Mouse (Mus musculus): ENCODE data around the gene Mrpl42. TPM values are rescaled to one million over a fixed set of nuclear protein-coding genes. Genes with fewer than 3 reads are reported as not detected.

The Mrpl42 gene
- total RNA-seq, 2 experiments from 2014 or later, result 115 to 120 TPM

DNA sequence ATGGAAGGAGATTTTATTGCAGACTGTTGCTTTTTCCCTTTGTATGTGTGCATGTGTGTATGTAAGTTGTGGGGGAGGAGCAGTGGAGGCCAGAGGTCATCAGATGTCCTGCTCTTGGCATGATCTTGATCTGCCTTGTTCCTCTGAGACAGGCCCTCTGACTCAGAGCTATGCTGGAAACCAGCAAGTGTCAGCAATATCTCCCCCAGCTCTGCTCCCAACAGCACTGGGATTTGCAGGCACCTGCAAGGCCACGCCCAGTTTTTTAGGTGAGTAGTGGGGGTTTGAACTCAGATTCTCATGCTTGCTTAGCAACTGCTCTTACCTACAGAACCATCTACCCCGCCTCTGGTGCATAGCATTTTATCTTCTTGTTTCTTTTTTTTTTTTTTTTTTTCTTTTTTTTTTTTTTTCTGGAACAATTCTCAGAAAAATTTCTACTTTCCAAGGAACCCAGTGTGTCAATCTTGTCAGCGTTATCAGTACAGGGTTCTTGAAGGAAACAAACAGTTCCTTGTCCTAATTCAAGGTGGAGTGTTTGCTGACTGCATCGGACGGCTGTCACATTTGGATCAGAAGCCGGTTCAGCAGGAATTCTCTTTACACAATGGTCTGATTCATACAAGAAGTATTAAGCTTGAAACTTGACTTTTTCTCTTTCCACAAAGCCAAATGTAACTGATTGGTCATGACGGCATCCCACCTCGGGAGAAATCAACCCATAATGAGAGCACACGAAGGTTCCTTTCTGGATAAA, 43.5 kb downstream of the Mrpl42 start:
- peak; percentile 13 to 17 for DNase-seq

DNA sequence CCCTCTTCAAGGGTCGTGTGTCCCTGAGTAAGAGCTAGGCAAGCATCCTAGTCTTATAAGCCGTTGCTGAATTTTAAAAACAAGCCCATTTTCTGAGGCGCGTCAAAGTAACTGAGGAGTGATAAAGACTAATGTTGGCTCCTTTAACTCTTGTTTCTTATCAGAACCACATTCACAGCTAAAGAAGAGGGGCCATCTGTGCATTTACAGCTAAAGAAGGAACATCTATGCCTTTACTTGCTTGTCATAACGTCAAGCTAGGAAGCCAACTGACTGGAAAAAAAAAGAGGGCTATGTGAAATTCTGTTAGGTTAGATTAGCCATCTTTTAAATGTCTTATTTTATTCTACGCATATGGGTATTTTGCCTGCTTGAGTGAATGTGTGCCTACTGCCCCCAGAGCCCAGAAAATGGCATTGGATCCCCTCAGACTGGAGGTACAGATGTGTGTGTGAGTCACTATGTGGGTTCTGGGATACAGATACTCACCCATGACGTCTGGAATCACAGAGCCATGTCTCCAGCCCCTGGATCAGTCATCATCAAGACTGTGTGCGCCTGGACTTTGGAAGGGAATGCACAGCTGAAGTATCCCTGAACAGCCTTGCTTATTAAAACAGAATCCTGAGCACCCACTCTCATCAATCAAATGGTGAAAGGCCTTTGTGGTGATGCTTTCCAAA, 44.2 kb downstream of the Mrpl42 start:
- no peak for DNase-seq

DNA sequence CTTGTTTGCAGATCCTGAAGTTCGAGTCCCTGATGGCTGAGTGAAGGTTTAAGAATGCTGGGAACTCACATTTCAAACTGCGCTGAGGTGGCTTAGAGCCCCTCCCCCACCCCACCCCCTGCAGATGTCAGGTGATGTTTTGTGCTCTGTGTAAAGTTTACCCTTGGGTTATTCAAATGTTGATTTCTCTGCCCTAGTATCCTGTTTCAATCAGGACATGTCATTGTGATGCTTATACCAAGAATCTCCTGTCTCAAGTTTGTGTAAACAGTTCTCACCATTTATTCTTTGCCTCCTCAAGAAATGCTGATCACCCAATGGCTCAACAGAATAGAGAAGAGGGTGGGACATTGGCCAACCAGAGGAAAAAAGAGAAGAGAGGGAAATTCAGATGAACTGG, 45.6 kb downstream of the Mrpl42 start:
- no peak for DNase-seq

DNA sequence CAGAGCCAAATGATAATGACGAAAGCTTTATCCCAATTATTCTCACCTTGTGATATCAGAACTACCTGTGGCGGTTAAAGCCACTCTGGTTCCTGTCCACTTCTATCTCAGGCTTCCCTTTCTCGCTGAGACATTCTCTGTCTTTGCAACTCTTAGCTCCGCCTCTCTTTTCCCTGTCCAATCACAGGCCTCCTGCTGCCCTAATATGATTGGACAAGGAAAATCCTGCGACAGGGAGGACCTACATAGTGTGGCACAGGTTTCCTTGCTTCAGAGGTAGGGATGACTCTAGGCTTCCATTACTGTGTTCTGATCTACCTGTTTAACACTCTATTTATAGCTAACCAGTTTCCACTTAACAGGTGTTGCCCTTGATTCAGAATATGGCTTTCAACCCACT, 48.5 kb downstream of the Mrpl42 start:
- DNase-seq, result no peak

DNA sequence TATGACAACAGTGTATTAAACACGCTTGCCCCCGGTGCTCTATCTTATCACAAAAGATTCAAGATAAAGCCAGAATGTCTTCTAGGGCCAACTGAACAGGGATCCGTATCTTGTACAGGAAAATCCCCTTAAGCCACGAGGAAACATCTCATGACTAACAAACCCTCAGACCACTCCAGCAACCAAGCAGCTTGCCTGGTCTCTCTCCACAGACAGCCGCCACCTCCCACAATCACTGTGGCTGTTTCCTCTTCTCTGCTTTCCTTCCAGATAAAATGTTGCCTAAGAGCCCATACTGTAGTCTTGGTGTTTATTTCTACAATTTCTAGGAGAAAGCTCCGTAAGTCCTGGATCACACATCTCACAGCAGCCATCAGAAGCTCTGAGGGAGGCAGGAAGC, 52.7 kb downstream of the Mrpl42 start:
- DNase-seq, result no peak

DNA sequence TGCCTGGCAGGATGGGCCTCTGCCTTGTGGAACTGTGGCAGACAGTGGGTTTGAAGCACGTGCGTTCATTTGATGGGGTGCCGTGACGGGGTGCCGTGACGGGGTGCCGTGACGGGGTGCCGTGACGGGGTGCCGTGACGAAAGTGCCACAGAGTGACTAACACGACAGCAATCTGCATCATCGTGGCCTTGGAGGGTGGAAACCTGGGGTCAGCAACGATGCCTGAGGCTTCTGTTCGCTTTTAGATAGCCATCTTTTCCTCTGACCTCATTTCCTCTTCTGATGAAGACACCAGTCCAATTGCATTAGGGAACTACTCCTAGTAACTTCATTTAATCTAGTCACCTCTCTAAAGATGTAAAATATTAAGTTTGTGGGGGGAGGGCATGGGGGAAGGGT, 53.8 kb downstream of the Mrpl42 start:
- no peak for DNase-seq

DNA sequence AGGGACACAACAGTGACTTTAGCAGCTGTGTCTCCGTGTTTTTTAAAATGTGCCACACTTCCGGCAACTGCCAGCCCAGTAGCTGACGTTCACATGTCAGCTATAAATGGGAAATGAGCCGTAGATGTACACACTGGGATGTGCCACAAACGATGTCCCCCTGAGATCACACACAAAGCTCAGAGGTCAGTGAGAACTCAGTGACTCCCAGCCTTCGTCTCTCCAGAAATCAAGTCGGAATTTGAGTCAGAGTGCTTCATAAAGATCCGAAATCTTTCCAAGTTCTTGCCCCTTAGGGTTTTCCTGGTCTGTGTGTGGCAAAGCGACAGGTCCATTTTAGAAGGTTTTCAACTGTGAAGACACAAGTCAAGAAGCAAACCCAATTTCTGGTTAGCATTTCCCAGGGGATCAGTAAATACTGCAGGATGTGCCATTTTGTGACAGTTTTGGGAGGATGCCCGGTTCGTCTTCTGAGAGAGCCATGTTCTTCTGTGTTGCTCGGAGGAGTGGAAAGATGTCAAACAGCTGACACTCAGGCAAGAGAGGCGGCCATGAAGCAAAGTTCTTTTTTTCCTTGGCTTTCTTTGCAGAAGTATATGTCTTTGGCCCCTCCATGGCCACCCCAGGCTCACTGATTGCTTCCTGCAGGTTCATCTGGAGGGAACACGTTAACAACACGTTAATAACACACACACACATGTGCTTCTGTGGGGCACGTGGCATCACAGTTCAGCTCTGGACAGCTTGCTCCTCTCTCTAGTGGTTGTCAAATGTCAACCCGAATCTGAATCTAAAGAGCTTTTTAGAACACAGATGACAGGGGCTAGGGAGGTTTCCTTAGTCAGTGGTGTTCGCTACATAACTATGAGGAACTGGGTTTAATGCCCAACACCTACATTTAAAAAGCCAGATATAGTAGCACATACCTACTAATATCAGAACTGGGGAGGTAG, 56.4 kb downstream of the Mrpl42 start:
- no peak for DNase-seq

DNA sequence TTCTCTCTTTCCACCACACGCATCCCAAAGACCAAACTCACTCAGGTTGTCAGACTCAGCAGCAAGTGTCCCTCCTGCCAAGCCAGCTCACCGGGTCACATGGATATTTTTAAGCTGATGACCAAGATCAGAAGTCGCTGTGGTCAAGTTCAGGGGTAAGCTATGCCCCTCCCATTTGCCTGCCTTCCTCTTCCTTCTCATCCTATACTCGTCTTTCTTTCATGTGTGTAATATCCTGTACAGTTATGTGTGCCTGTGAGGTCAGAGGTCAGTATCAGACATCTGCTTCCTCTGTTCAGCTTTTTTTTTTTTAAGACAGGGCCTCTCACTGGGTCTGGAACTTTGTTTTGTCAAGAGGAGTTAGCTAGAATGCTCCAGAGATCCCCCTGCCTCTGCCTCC, 59.4 kb downstream of the Mrpl42 start:
- no peak for DNase-seq

DNA sequence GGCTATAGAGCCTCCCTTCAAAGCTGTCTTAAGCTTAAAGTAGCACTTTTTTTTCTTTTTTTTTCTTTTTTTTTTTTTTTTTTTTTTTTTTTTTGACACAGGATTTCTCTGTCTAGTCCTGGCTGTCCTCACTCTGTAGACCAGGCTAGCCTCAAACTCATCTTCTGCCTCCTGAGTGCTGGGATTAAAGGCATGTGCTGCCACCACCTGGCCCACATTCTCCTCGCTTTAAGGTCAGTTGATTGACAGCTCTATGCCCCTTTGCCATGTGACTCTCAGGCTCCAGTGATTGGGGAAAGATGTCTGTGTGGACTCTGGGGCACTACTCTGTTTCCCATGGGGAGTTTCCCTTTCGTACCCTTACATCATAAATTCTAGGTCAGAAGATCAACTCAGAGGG, 61.2 kb downstream of the Mrpl42 start:
- no peak for DNase-seq

DNA sequence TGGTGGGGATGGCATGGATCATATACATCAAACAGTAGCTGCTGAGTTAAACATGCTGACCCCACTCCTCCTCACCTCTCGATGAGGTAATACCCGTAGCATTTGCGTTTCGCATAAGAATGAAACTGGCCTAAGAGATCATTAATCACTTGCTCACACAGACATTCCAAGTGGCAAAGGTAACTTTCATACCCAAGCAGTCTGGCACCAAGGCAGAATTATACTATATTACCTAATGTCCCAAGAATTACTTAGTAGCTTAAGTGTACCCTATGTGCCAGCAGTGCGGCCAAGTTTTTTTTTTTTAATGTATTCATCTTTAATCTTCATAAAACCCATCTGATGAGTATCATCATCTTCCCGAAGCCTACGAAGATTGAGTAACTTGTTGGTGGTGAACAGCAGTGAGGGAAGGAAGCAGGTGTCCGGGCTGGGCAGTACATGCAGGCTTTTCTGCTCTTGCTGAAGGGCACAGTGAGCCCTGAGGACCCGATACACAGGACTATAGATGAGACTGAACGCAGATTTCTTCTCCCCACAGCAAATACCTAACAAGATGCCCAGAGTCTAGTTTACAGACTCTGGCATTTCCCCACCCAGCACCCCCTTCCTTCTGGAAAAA, 61.9 kb downstream of the Mrpl42 start:
- DNase-seq, result no peak

DNA sequence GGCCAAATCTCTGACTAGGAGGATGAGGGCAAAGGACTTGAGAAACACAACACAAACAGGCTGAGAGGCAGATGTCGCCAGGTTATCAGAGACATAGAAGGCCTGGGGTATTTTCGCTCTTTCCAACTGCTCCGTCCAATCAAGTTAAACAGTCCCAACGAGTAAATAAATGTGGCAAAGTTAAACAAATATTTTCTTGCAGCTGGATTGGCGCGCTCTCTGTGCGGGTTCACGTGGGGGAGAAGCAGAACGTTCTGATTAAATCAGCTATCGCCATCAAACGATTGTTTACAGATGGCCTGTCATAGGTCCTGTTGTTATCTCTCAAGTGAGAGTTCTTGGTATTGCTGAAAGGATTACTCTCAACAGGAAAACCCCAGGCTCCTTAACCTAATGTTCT, 62.8 kb downstream of the Mrpl42 start:
- no peak for DNase-seq

Other genes with a start within 250 kb of the Mrpl42 start
- gene Cradd, start 177.8 kb downstream of the Mrpl42 start, total RNA-seq (2021), result 10 to 100 TPM in 1 of 2 experiments, 1 to 10 TPM in 1; 9.9 to 18.3 TPM
- 10 to 100 TPM; 25.3 to 26.5 TPM for gene Socs2, start 84.8 kb downstream of the Mrpl42 start, total RNA-seq (2021)
- gene Ube2n, start 13.2 kb upstream of the Mrpl42 start, total RNA-seq (2021), result 100 to 1,000 TPM; 138 to 147 TPM
- 100 to 1,000 TPM; 145 to 149 TPM for gene Nudt4, start 62.2 kb upstream of the Mrpl42 start, total RNA-seq (2021)
- gene Anapc15-ps, start 171.5 kb upstream of the Mrpl42 start, total RNA-seq (2021), result not detected

Measured in adrenal gland, postnatal 36 days (tissue).